Mouse (Mus musculus) 3134 (cell line): ENCODE data around the gene Ulk4.
"Not testable (repeated sequence)": the region's sequence is repeated elsewhere in the genome, so short reads cannot be mapped to it uniquely, and the experiment has no call there.

Source experiments
- DNase-seq: peaks from one replicate; pipeline ENCODE4 v3.0.0-alpha.2; 2011; ENCODE audit warnings: low spot score; ENCODE audit not compliant: insufficient read length; ENCODE audit errors: extremely low read depth

The Ulk4 gene

GRCm38 (mm10) chr9:121199146-121199685, 77.8 kb downstream of the Ulk4 start:
- DNase-seq: not testable (repeated sequence)

- no peak for DNase-seq
Observed at GRCm38 (mm10) chr9:121196473-121196872, 80.5 kb downstream of the Ulk4 start.

GRCm38 (mm10) chr9:121195106-121195505, 81.9 kb downstream of the Ulk4 start:
- no peak for DNase-seq

GRCm38 (mm10) chr9:121192601-121193370, 84.2 kb downstream of the Ulk4 start:
- no peak for DNase-seq

GRCm38 (mm10) chr9:121187811-121188210, 89.2 kb downstream of the Ulk4 start:
- no peak for DNase-seq

GRCm38 (mm10) chr9:121185796-121186195, 91.2 kb downstream of the Ulk4 start:
- DNase-seq: no peak

- no peak for DNase-seq
Observed at GRCm38 (mm10) chr9:121176350-121176749, 100.6 kb downstream of the Ulk4 start.

- DNase-seq: no peak
Observed at GRCm38 (mm10) chr9:121175201-121175600, 101.8 kb downstream of the Ulk4 start.

GRCm38 (mm10) chr9:121172123-121172522, 104.9 kb downstream of the Ulk4 start:
- DNase-seq: no peak

GRCm38 (mm10) chr9:121171609-121172008, 105.4 kb downstream of the Ulk4 start:
- no peak for DNase-seq

- DNase-seq: no peak
Observed at GRCm38 (mm10) chr9:121164607-121165006, 112.4 kb downstream of the Ulk4 start.

GRCm38 (mm10) chr9:121162789-121163188, 114.2 kb downstream of the Ulk4 start:
- DNase-seq: no peak

- DNase-seq: no peak
Observed at GRCm38 (mm10) chr9:121161818-121162565, 115.0 kb downstream of the Ulk4 start.

- no peak for DNase-seq
Observed at GRCm38 (mm10) chr9:121156253-121156831, 120.7 kb downstream of the Ulk4 start.

GRCm38 (mm10) chr9:121153276-121153675, 123.7 kb downstream of the Ulk4 start:
- no peak for DNase-seq

GRCm38 (mm10) chr9:121148602-121149001, 128.4 kb downstream of the Ulk4 start:
- DNase-seq: no peak

- no peak for DNase-seq
Observed at GRCm38 (mm10) chr9:121143208-121143607, 133.8 kb downstream of the Ulk4 start.

GRCm38 (mm10) chr9:121132549-121132948, 144.4 kb downstream of the Ulk4 start:
- no peak for DNase-seq

- no peak for DNase-seq
Observed at GRCm38 (mm10) chr9:121129533-121129932, 147.5 kb downstream of the Ulk4 start.

GRCm38 (mm10) chr9:121128934-121129333, 148.1 kb downstream of the Ulk4 start:
- DNase-seq: no peak

GRCm38 (mm10) chr9:121127025-121127424, 150.0 kb downstream of the Ulk4 start:
- no peak for DNase-seq
